Mouse (Mus musculus): ENCODE data around the gene Asl.

Asl gene

GRCm38 (mm10) chr5:130029142-130029897, at the start of gene Asl, which contains the start of gene Crcp:
Asl (minus strand) TSS chr5:130029247.
Crcp (plus strand) TSS chr5:130029290.
- DNase-seq (ENCODE audit: low read depth, low spot score) = peak; percentile 87

DNA sequence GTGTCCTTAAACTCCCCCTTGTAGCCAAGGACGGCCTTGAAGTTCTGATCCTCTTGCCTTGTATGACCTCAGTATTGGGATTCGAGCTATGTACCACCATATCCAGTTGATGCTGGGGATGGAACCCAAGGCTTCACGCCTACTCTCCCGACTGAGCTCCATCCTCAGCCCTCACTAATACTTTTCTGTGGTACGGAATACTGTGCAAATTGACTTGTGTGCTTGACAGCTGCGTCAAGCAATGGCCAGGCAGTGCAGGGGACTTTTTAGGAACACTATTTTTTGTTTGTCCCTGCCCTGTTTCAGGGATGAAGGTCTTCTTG, 49.7 kb upstream of the Asl start:
- no peak for DNase-seq (ENCODE audit: low read depth, low spot score)

GRCm38 (mm10) chr5:130078096-130078833, 49.2 kb upstream of the Asl start:
- DNase-seq (ENCODE audit: low read depth, low spot score) = no peak

DNA sequence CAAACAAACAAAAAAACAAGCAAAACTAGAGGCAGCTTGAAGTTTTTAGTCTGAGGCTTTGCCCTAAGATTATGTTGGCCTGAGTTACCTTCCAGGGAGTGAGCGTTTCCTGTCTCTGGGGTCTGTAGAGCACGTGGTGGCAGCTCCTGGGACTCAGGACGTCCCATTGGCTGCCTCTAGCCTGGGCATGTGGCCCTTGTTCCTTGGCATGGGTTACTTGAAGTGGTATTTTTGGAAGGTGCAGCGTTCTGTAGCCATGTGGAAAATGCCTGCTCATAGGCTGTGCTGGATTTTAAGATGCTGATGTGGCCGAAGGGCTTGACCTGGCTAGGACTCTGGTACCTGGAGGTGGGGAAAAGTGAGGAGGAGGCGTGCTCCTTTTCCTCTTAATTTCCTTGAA, 47.3 kb upstream of the Asl start:
- no peak for DNase-seq (ENCODE audit: low read depth, low spot score)

DNA sequence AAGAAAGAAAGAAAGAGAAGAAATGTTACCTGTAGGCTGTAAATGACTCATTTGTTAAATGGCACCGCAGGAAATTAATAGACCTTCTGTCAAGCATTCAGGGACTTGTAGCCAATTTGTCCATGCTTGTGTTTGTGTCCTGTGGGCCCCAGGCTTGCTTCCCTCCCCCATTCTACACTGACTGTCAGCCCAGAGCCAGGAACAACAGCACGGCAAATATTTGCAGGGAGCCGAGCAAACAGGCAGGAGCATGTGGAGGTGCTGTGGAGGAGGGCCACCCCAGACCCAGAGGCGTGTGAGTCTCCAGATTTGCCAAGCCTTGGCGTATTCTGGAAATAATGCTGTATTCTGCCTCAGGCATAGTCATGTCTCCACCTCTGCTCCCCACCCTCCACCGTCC, 45.4 kb upstream of the Asl start:
- DNase-seq (ENCODE audit: low read depth, low spot score) = no peak

DNA sequence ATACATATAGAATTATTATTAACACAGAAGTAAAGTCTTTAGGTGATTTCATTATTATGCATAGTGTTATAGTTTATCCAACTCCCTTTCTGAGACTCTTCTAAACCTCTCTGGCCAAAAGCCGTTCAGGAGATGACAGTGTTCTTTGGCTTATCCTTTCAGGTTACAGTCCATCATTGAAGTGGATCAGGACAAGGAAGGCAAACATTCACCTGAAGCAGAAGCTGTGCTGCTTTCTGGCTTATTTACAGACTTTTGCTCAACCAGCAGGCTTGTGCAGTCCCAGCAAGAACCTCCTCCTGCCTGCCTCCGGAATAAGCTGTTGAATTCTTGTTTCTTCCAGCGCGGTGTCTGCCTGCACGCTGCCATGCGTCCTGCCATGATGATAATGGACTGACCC, 44.0 kb upstream of the Asl start, which contains the start of gene Tpst1:
TSS of gene Tpst1 (plus strand) at position 301 of the 400 bp plus-strand sequence.
- DNase-seq (ENCODE audit: low read depth, low spot score) = no peak

- DNase-seq (ENCODE audit: low read depth, low spot score) = no peak
These were observed 38.8 kb upstream of the Asl start for GRCm38 (mm10) chr5:130067841-130068264.

GRCm38 (mm10) chr5:130065579-130065978, 36.5 kb upstream of the Asl start:
- peak; percentile 50 for DNase-seq (ENCODE audit: low read depth, low spot score)

- DNase-seq (ENCODE audit: low read depth, low spot score) = no peak
These were observed 34.7 kb upstream of the Asl start for GRCm38 (mm10) chr5:130063760-130064159.

DNA sequence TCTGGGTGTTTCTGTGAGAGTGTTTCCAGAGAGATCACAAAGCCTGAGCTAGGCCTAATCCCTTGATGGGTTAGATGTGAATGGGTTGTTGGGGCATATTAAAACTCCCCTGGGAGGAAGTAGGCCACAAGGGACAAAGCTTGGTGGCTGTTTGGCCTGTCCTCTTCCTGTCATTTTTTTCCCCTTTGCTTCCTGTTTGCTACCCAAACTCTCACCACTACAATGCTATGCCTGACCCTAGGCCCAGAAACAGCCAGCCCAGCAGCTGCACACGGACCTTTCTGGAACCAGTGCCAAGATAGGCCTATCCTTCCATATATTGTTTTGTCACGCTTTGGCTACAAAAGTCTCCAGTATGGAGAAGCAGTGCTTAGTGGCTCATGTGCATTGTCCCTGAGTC, 33.0 kb upstream of the Asl start:
- DNase-seq (ENCODE audit: low read depth, low spot score) = no peak

- no peak for DNase-seq (ENCODE audit: low read depth, low spot score)
These were observed 31.2 kb upstream of the Asl start for GRCm38 (mm10) chr5:130060329-130060665.

DNA sequence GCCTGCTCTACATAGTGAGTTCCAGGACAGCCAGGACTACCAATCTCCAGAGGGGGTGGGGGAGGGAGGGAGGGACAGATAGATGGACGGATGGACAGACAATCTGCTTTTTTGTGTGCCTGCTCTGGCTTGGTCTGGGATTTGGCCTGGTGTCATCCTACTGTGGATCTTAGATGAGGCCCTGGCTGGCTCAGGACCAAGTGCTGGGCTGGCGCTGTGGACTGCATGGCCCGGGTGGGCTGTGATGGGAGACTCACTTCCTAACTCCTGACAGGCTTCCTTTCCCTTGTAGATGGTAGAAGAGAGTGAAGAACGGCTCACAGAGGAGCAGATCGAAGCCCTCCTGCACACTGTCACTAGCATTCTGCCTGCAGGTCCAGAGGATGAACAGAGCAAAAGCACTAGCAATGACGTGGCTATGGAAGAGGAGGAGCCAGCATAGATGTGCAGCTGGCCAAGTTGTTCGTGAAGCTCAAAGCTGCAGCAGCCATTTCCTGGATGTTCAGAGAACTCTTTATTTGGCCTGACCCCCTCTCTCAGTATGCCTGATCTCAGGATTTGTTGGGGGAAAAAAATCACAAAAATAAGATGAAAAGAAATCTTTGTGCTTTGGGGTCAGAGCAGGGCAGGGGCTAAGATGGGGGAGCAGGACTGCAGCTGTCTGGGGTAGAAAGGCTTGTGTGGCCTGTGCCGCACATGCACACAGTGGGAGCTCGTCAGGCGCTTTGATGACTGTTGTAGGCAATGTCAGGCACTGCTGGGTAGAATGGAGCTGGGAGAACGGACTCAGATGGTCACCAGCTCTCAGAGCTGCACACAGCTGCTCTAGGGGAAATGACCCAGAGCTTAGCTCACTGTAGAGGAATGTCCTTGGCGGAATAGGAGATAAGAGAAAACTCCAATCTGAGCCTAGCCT, 30.6 kb upstream of the Asl start:
- DNase-seq (ENCODE audit: low read depth, low spot score) = no peak

DNA sequence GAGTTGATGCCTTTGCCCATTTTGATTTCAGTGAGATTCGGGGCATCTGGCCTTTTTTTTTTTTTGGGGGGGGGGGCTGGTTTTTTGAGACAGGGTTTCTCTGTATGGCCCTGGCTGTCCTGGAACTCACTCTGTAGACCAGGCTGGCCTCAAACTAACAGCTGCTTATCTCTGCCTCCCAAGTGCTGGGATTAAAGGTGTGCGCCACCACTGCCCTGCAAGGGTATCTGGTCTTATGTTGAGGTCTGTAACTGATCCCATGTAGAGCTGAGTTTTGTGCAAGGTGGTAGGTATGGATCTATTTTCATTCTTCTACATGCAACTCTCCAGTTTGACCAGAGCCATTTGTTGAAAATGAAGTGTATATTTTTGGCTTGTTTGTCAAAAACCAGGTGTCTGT, 27.3 kb upstream of the Asl start:
- DNase-seq (ENCODE audit: low read depth, low spot score) = no peak

DNA sequence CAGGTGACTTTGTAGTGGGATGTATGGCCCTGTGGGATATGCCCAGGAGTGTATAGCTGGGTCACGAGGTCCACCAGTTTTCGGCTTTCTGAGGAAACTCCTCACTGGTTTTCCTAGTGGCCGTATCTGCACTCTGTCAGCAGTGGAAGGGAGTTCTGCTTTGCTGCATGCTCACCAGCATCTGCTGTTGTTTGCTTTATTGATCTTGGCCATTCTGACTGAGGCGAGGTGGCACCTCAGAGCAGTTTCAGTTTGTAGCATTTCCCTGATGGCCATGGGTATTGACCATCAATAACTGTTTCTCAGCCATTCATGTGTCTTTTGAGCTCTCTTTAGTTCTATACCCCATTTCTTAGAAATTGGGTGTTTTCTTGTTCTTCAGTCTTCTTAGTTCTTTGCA, 26.6 kb upstream of the Asl start:
- DNase-seq (ENCODE audit: low read depth, low spot score) = no peak

DNA sequence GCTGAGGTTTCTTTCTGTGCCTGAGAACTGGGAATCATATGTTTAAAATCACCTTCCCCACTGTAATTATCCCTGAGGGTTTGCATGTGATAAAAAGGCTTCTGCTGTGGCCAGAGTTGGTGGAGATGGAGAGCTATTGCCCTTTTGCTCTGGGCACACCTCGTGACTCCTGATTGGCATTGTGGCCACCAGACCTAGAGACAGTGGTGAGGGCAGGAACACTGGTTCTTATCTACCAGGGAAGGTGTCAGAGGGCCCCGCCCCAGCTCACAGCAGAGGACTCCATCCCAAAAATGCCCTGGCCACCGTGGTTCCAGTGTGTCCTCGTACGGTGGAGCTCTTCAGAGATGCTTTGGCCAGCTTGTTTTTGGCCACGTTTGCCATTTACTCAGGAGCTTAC, 23.9 kb upstream of the Asl start:
- no peak for DNase-seq (ENCODE audit: low read depth, low spot score)

- no peak for DNase-seq (ENCODE audit: low read depth, low spot score)
These were observed 23.5 kb upstream of the Asl start for GRCm38 (mm10) chr5:130052510-130052909.

- DNase-seq (ENCODE audit: low read depth, low spot score) = no peak
These were observed 22.2 kb upstream of the Asl start for GRCm38 (mm10) chr5:130051073-130051860.

GRCm38 (mm10) chr5:130050416-130050815, 21.4 kb upstream of the Asl start:
- no peak for DNase-seq (ENCODE audit: low read depth, low spot score)

DNA sequence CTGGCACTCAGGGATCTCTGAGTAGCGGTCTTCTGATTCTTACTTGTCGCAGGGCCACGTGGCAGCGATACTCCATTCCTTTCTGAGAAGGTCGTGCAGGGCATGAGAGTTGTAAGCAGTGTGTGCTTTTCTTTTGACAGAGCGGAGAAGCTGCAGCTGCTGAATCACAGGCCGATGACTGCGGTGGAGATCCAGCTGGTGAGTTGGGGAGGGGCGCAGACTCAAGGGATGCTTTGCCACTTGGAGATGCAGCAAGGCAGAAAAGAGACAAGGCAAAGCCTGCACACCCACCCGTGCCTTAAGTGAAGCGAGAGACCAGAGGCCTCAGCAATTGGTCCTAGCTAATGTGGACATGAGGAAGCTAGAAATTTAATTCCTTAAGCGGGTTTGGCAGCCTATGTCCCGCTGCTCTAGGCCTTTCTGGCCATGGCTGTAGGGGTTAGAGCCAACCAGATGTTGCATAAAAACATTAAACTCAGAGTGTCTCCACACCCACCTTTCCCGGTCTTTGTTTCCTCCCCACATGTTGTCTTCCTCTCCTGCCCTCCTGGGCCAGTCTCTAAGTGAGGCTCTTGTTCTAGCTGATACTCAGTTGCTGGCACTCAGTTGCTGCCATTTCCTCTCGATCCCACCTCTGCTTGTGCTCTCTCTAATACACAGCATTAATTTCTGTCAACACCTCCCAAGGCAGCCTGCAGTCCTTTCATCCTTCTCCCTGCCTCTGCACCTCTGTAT, 19.9 kb upstream of the Asl start:
- no peak for DNase-seq (ENCODE audit: low read depth, low spot score)

- DNase-seq (ENCODE audit: low read depth, low spot score) = peak; percentile 42
These were observed 18.0 kb upstream of the Asl start for GRCm38 (mm10) chr5:130047013-130047412.

DNA sequence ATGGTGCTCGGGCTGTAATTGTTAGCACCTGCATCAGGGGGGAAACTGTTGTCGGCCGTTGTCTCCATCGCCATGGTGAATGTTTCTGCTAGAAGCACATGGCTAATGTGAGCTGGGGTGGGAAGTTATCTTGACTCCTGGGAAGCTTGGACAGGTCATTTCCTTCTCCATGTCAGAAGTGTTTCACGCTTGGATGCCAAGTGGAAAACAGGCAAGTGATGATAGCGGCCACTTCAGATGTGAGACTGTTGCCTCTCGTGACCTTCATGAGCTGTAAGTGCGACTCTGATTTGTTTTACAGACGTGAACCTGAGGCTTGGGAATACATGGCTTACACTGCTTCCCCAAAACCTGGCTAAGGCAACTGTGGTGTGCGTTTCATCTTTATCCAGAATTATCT, 17.5 kb upstream of the Asl start:
- DNase-seq (ENCODE audit: low read depth, low spot score) = no peak
